Mouse (Mus musculus): ENCODE measurements around the gene Slc9a8.

Slc9a8 gene

DNA sequence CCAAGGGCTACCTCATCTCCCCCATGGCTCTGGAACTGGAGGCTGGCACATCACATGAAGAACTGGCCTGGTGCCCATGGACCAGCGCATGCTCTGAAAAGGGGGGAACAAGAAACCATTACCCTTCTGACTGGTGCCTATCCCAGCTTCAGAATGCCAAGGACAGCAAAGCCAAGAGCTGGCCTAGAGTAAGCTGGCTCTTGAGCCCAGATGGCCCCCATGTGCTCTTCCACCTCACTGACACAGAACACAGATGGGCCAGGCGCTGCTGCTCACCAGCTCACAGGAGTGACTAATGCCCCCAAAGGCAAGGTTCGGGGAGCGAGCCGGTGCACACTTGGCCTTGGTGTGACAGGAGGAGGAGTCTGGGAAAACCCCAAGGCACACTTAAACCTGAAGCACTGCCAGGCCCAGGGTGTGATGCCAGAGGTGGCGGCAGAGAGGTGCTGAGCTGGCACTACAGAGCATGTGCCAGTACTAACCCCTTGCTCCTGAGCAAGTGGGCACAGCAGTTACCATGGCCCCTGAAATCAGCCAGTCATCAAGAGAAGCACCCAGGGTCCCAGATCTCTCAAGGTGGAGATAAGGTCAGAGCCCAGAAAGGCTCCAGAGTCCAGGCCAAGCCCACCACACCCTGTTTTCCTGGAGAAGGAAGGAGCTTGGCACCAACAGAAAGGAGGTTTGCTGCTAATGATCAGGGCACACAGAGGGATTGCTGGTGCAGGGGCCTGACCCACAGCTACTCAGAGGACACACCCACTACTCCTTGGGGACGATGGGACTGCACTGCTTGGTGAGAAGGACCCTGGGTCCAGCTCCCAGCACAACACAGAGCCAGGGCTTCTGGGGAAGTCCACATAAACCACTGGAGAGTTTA lies 64.2 kb downstream of the Slc9a8 start:
- peak; percentile 62 for DNase-seq

DNA sequence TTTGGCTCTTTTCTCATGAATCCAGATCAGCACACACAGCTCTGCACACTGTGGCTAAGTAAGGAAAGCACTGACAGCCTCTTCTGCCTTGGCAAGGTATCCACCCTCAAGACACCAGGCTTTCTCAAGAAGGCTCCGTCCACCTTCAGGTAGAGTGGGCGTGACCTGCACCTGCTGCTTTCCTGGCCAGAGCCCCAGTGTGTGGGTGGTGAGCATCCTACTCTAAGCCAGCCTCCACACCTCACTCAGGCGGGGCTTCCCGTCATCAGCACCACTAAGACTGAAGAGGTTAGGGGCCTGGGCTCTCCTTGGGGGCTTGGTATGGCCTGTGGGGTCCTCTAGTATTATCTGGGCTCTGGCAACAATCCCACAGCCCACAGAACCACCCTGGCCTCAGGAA lies 65.1 kb downstream of the Slc9a8 start:
- DNase-seq: no peak

GRCm38 (mm10) chr2:167487551-167487950 lies 66.0 kb downstream of the Slc9a8 start:
- DNase-seq: no peak

DNA sequence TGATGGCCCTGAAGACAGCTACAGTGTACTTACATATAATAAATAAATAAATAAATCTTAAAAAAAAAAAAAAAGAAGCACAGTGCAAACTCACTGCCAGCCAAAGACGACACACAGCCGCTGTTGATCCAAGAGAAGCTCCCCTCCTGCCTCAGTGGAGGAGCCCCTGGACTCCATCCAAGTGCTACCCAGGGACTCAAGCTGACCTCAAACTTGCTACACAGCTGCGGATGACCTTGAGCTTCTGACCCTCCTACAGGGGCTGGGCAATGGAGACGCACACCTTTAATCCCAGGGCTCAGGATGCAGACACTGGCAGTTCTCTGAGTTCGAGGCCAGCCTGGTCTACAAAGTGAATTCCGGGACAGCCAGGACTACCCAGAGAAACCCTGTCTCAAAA lies 66.5 kb downstream of the Slc9a8 start:
- DNase-seq: no peak

DNA sequence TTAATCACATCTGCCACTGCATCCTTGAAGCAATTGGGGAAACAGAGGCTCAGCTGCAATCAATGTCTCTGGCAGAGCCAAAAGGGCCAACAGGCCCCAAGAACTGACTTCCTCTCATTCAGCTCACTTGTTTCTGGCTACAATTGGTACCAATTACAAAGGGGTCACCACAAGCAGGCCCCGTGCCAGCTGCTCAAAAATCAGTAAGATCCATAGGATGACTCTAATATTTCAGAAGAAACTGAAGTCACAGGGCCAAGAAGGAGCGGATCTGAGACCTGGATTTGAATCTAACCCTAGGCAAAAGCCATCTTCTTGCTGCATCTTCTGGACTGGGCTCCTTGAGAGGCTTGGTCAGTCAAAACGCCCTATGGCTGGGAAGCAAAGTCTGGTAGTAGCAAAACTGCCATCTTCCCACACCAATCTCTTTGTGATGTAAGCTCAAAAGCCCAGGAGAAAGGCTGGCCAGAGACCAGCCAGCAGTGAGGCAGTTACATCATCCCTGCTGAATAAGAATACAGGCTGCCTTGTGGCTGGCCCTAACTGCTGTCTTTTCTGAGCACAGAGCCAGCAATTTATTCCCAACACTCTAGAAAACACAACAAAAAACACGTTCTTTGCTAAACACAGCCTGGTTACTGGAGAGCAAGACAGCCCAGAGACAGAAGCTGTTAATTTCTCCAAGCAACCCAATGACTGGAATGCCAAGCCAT lies 69.5 kb downstream of the Slc9a8 start:
- DNase-seq: no peak

GRCm38 (mm10) chr2:167491757-167492708 lies 70.5 kb downstream of the Slc9a8 start, which contains the start of gene Rnf114:
Gene Rnf114 (plus strand): TSS chr2:167492645.
- peak; percentile 64 for DNase-seq

GRCm38 (mm10) chr2:167492713-167493636 lies 71.5 kb downstream of the Slc9a8 start, which contains the start of gene Spata2:
Gene Spata2 (minus strand): TSS chr2:167492887.
- DNase-seq: peak; percentile 95

DNA sequence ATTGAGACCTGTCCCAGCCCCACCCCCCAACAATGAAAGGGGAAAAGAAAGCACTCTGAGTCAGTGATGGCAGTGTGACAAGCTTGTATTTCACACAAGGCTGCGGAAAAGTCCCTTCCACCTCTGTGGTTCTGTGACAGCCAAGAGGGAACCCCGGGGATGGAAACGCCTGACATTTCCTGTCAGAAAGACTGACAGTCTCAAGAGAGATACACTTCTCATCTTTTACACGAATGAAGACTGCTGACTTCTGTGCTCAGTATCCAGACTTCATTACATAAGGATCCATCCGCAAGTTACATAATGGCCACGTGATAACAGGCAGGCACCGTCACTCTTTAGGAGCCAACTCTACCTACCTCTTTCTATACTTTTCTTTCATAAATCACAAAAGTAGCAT lies 74.9 kb downstream of the Slc9a8 start:
- no peak for DNase-seq

- peak; percentile 71 for DNase-seq
Measured at GRCm38 (mm10) chr2:167497272-167497671, 75.8 kb downstream of the Slc9a8 start.

DNA sequence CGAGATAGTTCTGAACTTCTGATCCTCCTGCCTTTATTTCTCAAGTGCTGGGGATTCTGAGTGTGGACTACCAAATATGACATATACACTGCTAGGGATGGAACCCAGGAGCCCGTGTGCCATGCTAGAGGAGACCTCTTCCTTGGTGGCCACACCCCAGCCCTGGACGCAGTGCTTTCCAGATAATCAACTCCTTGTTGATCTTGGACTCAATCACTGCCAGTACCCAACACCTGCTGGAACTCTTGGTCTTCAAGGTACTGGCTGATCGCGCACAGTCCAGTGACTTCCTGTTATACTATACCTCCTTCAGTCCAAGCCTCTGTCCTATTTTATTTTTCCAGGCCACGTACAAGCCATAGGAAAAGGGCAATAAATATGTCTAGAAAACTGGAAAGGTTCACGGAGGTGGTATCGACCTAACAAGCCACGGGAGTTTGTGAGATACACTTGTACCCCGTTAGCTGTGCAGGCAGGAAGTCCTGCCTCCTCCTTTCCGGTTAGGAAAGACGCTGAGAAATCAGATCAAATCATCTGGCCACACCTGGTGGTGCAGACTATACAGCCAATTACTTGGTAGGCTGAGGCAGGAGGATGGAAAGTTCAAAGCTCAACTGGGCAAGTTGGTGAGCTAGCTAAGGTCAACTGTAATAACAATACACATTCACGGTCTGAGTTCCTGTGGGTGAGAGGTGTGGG lies 81.2 kb downstream of the Slc9a8 start:
- DNase-seq: no peak

GRCm38 (mm10) chr2:167503253-167503895 lies 81.9 kb downstream of the Slc9a8 start:
- DNase-seq: peak; percentile 95

- DNase-seq: peak; percentile 76
Measured at GRCm38 (mm10) chr2:167503896-167504349, 82.4 kb downstream of the Slc9a8 start.

DNA sequence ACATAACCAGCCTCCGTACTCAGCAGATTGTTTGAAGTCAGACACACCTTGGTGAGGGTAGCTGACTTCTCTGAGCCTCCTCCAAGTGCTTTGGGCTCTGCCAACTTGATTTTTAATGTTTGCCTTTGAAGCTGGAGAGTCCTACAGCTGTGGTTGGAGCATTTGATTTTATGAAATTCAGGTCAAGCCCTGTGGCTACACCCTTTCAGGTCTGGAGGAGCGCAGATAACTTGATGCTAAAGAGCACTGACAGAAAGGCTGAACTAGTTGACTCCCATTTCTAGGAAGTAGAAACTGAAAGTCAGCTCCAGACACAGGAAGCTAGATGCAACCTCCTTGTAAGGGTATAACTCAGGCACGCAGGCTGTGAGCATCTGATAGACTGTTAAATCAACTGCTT lies 83.6 kb downstream of the Slc9a8 start:
- no peak for DNase-seq

- no peak for DNase-seq
Measured at GRCm38 (mm10) chr2:167506546-167507260, 85.2 kb downstream of the Slc9a8 start.

DNA sequence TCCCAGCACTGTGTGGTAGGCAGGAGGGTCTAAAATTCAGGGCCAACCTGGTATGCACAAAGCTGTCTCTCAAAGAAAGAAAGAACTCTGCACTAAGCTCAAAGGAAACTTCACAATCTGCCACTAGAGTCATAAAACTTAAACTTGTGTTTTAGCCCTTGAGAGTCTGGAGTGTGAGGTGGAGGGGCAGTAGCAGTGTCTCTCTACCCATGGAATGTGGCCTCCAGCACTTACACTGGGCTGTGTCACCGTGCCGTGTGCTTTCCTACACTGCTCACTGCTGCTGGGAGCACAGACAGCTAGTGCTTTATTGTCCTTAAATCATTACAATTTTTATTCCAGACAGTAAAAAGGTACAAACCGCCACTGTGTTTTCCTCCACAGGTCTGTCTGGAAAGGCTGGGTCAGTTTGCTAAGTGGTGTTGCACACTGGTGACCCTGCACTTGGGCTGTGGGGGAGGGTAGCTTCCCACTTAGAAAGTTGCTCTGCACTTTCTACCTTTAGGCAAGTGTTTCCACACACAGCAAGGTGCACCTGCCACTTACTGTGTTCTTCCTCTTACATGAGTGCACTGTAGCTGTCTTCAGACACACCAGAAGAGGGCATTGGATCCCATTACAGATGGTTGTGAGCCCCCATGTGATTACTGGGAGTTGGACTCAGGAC lies 86.3 kb downstream of the Slc9a8 start:
- no peak for DNase-seq

GRCm38 (mm10) chr2:167508569-167508968 lies 87.1 kb downstream of the Slc9a8 start:
- no peak for DNase-seq

GRCm38 (mm10) chr2:167510485-167510884 lies 89.0 kb downstream of the Slc9a8 start:
- no peak for DNase-seq

- DNase-seq: no peak
Measured at GRCm38 (mm10) chr2:167512365-167512764, 90.9 kb downstream of the Slc9a8 start.

GRCm38 (mm10) chr2:167512970-167513369 lies 91.5 kb downstream of the Slc9a8 start:
- no peak for DNase-seq
